Mouse (Mus musculus) myocyte (in vitro differentiated cells): Measurements from ENCODE around the gene Nxn.

Experiments used
- CEBPB ChIP-seq: IDR thresholded peaks from 2 replicates; pipeline ENCODE4 v1.6.1; 2011; ENCODE audit warnings: mild to moderate bottlenecking, moderate library complexity; ENCODE audit not compliant: poor library complexity, insufficient read depth, severe bottlenecking
- E2F4 ChIP-seq: IDR thresholded peaks from one replicate; pipeline ENCODE4 v1.6.1; 2011; ENCODE audit warnings: mild to moderate bottlenecking, control low read depth, moderate library complexity; ENCODE audit not compliant: insufficient read depth
- MAX ChIP-seq: IDR thresholded peaks from one replicate; pipeline ENCODE4 v1.6.1; 2011; ENCODE audit warnings: low read depth, mild to moderate bottlenecking, control low read depth
- MYOD1 ChIP-seq, 3 experiments: IDR thresholded peaks; one replicate each; pipeline ENCODE4 v1.6.1; 2011; ENCODE audit warnings: control low read depth in 2 of 3, low read depth in 2 of 3, mild to moderate bottlenecking in 2 of 3, moderate library complexity in 1 of 3; ENCODE audit not compliant: insufficient read length in 2 of 3, control insufficient read depth in 1 of 3
- MYOG ChIP-seq, 3 experiments: IDR thresholded peaks; one replicate each; pipeline ENCODE4 v1.6.1; 2011; ENCODE audit warnings: control low read depth in 2 of 3, low read depth in 2 of 3, mild to moderate bottlenecking in 2 of 3; ENCODE audit not compliant: insufficient read length in 2 of 3, control insufficient read depth in 1 of 3, insufficient read depth in 1 of 3
- POLR2A ChIP-seq: IDR thresholded peaks from one replicate; pipeline ENCODE4 v1.6.1; 2011; ENCODE audit warnings: low read depth, mild to moderate bottlenecking, control low read depth, moderate library complexity; ENCODE audit not compliant: insufficient read length
- SRF ChIP-seq: IDR thresholded peaks from one replicate; pipeline ENCODE4 v1.6.1; 2011; ENCODE audit warnings: low read depth; ENCODE audit not compliant: control insufficient read depth, insufficient read length
- TCF12 ChIP-seq: IDR thresholded peaks from one replicate; pipeline ENCODE4 v1.6.1; 2011; ENCODE audit warnings: mild to moderate bottlenecking, control low read depth; ENCODE audit not compliant: poor library complexity, insufficient read depth, severe bottlenecking
- TCF3 ChIP-seq: IDR thresholded peaks from one replicate; pipeline ENCODE4 v1.6.1; 2011; ENCODE audit warnings: low read depth, control low read depth; ENCODE audit not compliant: insufficient read length
- USF1 ChIP-seq: IDR thresholded peaks from one replicate; pipeline ENCODE4 v1.6.1; 2011; ENCODE audit warnings: low read depth, mild to moderate bottlenecking, control low read depth, moderate library complexity

- TF ChIP-seq POLR2A (no peak), CEBPB (no peak), MAX (no peak), E2F4 (no peak), MYOG (IDR thresholded peaks at IDR 0.05; ENCODE audit: control insufficient read depth in 1 of 3, insufficient read depth in 1 of 3, insufficient read length in 2 of 3, low read depth in 2 of 3) (no peak), TCF12 (no peak), MYOD1 (IDR thresholded peaks at IDR 0.05; ENCODE audit: control insufficient read depth in 1 of 3, insufficient read length in 2 of 3, low read depth in 2 of 3) (no peak), SRF (no peak), USF1 (no peak), TCF3 (no peak)
Observed at GRCm38 (mm10) chr11:76246439-76246838, 152.5 kb downstream of the Nxn start.
